Mouse (Mus musculus) hindbrain, postnatal 0 days (tissue): ENCODE results near the gene Zfp653. TPM values are rescaled to one million over a fixed set of nuclear protein-coding genes. Genes with fewer than 3 reads are reported as not detected.
A peak's percentile ranks its signal among the peaks of the same experiment; 100 is the strongest.

Experiments used
- ATAC-seq: fragments of 200-750 bp; cut with Nextera tagmentation; 2 replicates; pipeline ENCODE4 v1.8.0; 2017; ENCODE audit warnings: mild to moderate bottlenecking, moderate TSS enrichment, moderate library complexity
- DNase-seq: peaks from one replicate; pipeline ENCODE4 v3.0.0-alpha.2; 2015; ENCODE audit warnings: low spot score
- H3K27ac ChIP-seq: fragments of 300-500 bp; sonication (generic); 2 replicates; pipeline ENCODE4 v1.5.1; 2014; ENCODE audit warnings: mild to moderate bottlenecking
- H3K27me3 ChIP-seq: fragments of 300-500 bp; sonication (generic); 2 replicates; pipeline ENCODE4 v1.6.1; 2014; ENCODE audit warnings: low read length, mixed read lengths; ENCODE audit not compliant: insufficient read depth
- H3K36me3 ChIP-seq: fragments of 300-500 bp; sonication (generic); 2 replicates; pipeline ENCODE4 v1.6.1; 2014; ENCODE audit warnings: low read length, mixed read lengths; ENCODE audit not compliant: insufficient read depth
- H3K4me1 ChIP-seq: fragments of 300-500 bp; sonication (generic); 2 replicates; pipeline ENCODE4 v1.6.1; 2014; ENCODE audit warnings: antibody characterized with exemption, low read length, mixed read lengths; ENCODE audit not compliant: insufficient read depth
- H3K4me2 ChIP-seq: fragments of 300-500 bp; sonication (generic); 2 replicates; pipeline ENCODE4 v1.6.1; 2014; ENCODE audit warnings: low read depth, mild to moderate bottlenecking, low read length, moderate library complexity, mixed read lengths
- H3K4me3 ChIP-seq: fragments of 300-500 bp; sonication (generic); 2 replicates; pipeline ENCODE4 v1.5.1; 2014; ENCODE audit warnings: low read length
- H3K9ac ChIP-seq: fragments of 300-500 bp; sonication (generic); replicated peaks from 2 replicates; pipeline ENCODE4 v1.6.1; 2014; ENCODE audit warnings: mild to moderate bottlenecking, low read length, moderate library complexity, mixed read lengths
- H3K9me3 ChIP-seq: fragments of 300-500 bp; sonication (generic); 2 replicates; pipeline ENCODE4 v1.6.1; 2016; ENCODE audit warnings: low read length, mixed read lengths
- CTCF ChIP-seq: IDR thresholded peaks from 2 replicates; pipeline ENCODE4 v1.5.1; 2016; ENCODE audit warnings: antibody characterized with exemption, control low read depth, low read depth
- WGBS: fragments of 180-500 bp; shearing (Covaris S2); extraction: QIAGEN DNeasy Blood & Tissue Kit; methylation state at CpG from one replicate; pipeline ENCODE4 v1.1.7; 2014; 5-methylcytosine and 5-hydroxymethylcytosine counted together
- polyA plus RNA-seq: library from polyadenylated mRNA; unstranded; fragments of >200 nt; fragmentation: Nextera tagmentation; extraction: Ambion mirVana; gene quantifications from 2 replicates; pipeline ENCODE4 v1.2.1, GENCODE M21; 2015
- total RNA-seq: library from RNA; depleted of rRNA; stranded (reverse); fragments of >200 nt; gene quantifications from 2 replicates; pipeline ENCODE4 v1.2.3, GENCODE M21; 2014

Zfp653 gene
- total and polyA plus RNA-seq, 2 experiments from 2014 or later = 13.2 to 28.8 TPM

- WGBS = 49% methylated on average over 9 of the region's 9 CpGs
- TF ChIP-seq CTCF = no peak
- Histone ChIP-seq H3K27me3 (no peaks in the 10 kb centered on the region), H3K4me2 (no peak overlapping the region), H3K36me3 (peaks cover 24% of the 10 kb centered on the region), H3K4me1 (peaks cover 5% of the 10 kb centered on the region; the same call in 1 of the 2 replicates), H3K4me3 (no peak overlapping the region), H3K27ac (no peak overlapping the region), H3K9me3 (no peaks in the 10 kb centered on the region), H3K9ac (no peak overlapping the region)
- ATAC-seq = peak; percentile 27; the same call in 1 of the 2 replicates
- peak; percentile 56 for DNase-seq
These were observed 13.2 kb downstream of the Zfp653 start for GRCm38 (mm10) chr9:22058011-22058424.

- Histone ChIP-seq H3K36me3 (peaks cover 23% of the 10 kb centered on the region), H3K27me3 (no peaks in the 10 kb centered on the region), H3K27ac (no peak overlapping the region), H3K9me3 (no peaks in the 10 kb centered on the region), H3K9ac (no peak overlapping the region), H3K4me3 (no peak overlapping the region), H3K4me1 (peaks cover 5% of the 10 kb centered on the region; the same call in 1 of the 2 replicates), H3K4me2 (no peak overlapping the region)
- WGBS = 90% methylated on average over 9 of the region's 9 CpGs
- ATAC-seq = no peak
- no peak for DNase-seq
- TF ChIP-seq CTCF = no peak
These were observed 14.1 kb downstream of the Zfp653 start for GRCm38 (mm10) chr9:22057031-22057517.

GRCm38 (mm10) chr9:22056303-22056910, 14.8 kb downstream of the Zfp653 start:
- Histone ChIP-seq H3K27ac (no peak overlapping the region), H3K4me3 (no peak overlapping the region), H3K4me1 (peaks cover 5% of the 10 kb centered on the region; the same call in 1 of the 2 replicates), H3K27me3 (no peaks in the 10 kb centered on the region), H3K9ac (no peak overlapping the region), H3K9me3 (no peaks in the 10 kb centered on the region), H3K4me2 (no peak overlapping the region), H3K36me3 (peaks cover 21% of the 10 kb centered on the region)
- WGBS = 76% methylated on average over 9 of the region's 9 CpGs
- DNase-seq (no peak), ATAC-seq (no peak)
- no peak for TF ChIP-seq CTCF

- H3K36me3 ChIP-seq = peaks cover 16% of the 10 kb centered on the region
- ATAC-seq = no peak
- no peaks in the 10 kb centered on the region for H3K27me3 ChIP-seq
- whole genome bisulfite sequencing = 40% methylated on average over 29 of the region's 29 CpGs
- no peak for TF ChIP-seq CTCF
- no peak overlapping the region for H3K4me2 ChIP-seq
- H3K27ac ChIP-seq = no peak overlapping the region
- DNase-seq = peak; percentile 22
- H3K9ac ChIP-seq = no peak overlapping the region
- H3K4me1 ChIP-seq = peaks cover 5% of the 10 kb centered on the region; the same call in 1 of the 2 replicates
- no peak overlapping the region for H3K4me3 ChIP-seq
- no peaks in the 10 kb centered on the region for H3K9me3 ChIP-seq
These were observed 15.5 kb downstream of the Zfp653 start for GRCm38 (mm10) chr9:22055713-22056112.

GRCm38 (mm10) chr9:22054411-22055076, 16.6 kb downstream of the Zfp653 start:
- Histone ChIP-seq H3K27me3 (no peaks in the 10 kb centered on the region), H3K27ac (no peak overlapping the region), H3K4me2 (peak overlapping the region; percentile 59), H3K4me1 (peaks cover 5% of the 10 kb centered on the region; the same call in 1 of the 2 replicates), H3K36me3 (peaks cover 12% of the 10 kb centered on the region), H3K9me3 (no peaks in the 10 kb centered on the region), H3K9ac (no peak overlapping the region; the same call in 1 of the 2 replicates), H3K4me3 (peak overlapping the region; percentile 25)
- ATAC-seq (peak; percentile 35), DNase-seq (peak; percentile 93)
- WGBS = 1% methylated on average over 32 of the region's 32 CpGs
- peak; percentile 79 for TF ChIP-seq CTCF

- Histone ChIP-seq H3K9ac (no peak overlapping the region), H3K27me3 (no peaks in the 10 kb centered on the region), H3K4me2 (no peak overlapping the region), H3K4me1 (peaks cover 11% of the 10 kb centered on the region; the same call in 1 of the 2 replicates), H3K27ac (no peak overlapping the region), H3K9me3 (no peaks in the 10 kb centered on the region), H3K4me3 (no peak overlapping the region), H3K36me3 (peaks cover 7% of the 10 kb centered on the region; the same call in 1 of the 2 replicates)
- TF ChIP-seq CTCF = no peak
- DNase-seq (no peak), ATAC-seq (no peak)
- WGBS = 48% methylated on average over 7 of the region's 7 CpGs
These were observed 17.5 kb downstream of the Zfp653 start for GRCm38 (mm10) chr9:22053657-22054056.
